Mouse (Mus musculus): ENCODE results near the gene Slc25a22.

The Slc25a22 gene

GRCm38 (mm10) chr7:141436523-141436892, 1.2 kb downstream of the Slc25a22 start:
- intact Hi-C loops (cut with DNase I), result no loop called here

DNA sequence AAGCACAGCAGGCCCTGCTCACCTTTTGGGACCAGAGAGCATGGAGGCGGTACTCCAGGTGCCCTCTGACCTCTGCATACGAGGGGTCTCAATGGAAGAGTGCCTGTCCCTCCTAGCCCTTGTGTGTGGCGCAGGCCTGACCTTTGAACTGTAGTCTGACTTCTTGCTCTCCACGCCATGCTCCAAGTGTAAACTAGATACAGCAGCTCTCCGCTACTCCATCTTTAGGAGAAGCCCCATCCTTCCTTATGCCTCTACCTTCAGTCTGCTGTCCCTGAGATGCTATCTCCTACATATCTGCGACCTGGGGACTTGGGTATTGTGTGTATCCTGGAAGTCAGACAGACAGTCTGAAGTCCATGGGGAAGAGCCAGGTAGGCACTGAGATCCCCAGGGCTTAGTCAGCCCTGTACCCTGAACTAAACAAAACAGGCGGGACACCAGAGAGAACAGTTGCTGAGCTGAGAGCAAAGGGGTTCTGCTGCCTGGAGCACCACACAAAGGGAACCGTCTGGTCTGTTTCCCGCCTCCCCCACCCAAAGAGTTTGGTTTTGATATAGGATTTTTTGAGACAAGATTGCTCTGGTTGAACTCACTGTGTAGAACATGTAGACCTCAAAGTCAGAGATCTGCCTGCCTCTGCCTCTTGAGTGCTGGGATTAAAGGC, 1.7 kb downstream of the Slc25a22 start:
- intact Hi-C loops (cut with DNase I), result no loop called here

GRCm38 (mm10) chr7:141435129-141435855, 2.4 kb downstream of the Slc25a22 start:
- intact Hi-C loops (cut with DNase I), result no loop called here

DNA sequence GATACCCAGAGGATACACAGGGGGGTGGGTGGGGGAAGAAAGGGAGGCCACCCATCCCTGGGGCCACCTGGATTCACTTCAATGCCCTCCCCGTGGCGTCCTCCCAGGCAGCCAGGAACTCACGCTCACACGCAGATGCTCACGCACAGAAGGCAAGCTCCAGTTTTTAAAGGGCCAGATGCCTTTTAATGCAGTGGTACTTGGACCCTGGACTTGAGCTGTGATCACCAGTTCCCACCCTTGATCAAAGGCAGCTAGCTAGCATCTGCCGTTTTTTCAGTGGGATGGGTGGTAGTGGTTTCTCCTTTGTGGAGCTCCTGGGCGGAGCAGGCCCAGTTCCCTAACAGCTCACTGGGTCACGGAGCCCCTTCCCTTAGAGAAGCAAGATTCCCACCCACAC, 3.2 kb downstream of the Slc25a22 start:
- intact Hi-C loops (cut with DNase I), result no loop called here

DNA sequence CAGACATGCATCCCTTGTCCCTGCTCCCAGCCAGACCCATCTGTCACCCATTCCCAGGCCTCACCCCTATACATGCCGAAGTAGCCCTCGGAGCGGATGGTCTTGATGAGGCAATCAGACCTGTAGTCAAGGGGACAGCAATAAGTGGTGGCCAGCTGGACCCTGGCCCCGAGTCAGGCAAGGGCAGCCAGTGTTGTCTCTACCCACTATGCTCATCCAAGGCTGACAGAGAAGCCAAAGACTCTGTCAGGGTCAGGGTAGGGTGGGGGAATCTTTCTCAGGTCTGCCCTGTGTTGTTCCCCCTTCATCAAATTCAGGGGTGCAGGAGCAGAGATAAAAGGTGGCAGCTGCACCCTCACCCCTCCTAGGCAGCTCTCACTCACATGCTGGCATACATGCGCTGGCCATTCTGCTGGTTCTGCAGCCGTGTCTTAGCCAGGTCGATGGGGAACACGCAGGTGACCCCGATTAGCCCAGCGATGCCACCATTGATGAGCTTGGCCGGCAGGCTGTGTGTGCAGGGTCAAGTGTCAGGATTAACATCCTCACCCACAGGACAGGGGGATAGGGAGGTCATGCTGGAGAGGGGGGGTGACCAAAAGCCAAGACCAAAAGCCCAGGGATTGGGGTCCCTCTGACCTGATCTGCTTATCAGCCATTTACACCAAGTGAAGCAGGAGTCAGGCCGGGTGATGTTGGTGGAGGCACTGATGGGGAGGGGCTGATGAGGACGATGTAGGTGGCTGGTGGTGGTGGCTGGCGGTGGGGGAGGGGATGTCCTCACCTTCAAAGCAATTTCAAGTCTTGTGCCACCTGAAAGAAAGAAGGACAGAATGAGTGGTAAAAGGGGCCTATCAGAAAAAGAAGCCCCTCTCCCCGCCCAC, 3.9 kb downstream of the Slc25a22 start:
- intact Hi-C loops (cut with DNase I), result no loop called here

GRCm38 (mm10) chr7:141432741-141433516, 4.8 kb downstream of the Slc25a22 start:
- intact Hi-C loops (cut with DNase I), result no loop called here

DNA sequence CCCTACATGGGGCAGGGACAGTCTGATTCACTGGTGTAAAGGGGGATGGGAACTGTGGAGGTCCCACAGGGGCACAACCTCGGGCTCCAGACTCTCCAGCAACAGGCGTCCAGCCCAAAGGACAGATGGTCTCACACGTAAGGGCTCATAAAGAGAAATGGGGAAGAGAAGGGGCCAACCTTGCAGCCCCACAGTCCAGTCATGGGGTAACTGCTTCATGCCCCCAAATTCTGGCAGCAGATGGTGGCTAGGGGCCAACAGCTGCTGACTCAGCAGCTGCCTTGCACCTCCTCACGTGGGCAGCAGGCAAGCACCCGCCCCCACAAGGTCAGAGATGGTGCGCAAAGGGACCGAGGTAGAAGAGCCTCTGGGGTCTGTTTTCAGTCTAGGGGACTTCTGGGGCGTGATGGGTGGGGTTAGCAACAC, 5.5 kb downstream of the Slc25a22 start:
- intact Hi-C loops (cut with DNase I), result no loop called here

DNA sequence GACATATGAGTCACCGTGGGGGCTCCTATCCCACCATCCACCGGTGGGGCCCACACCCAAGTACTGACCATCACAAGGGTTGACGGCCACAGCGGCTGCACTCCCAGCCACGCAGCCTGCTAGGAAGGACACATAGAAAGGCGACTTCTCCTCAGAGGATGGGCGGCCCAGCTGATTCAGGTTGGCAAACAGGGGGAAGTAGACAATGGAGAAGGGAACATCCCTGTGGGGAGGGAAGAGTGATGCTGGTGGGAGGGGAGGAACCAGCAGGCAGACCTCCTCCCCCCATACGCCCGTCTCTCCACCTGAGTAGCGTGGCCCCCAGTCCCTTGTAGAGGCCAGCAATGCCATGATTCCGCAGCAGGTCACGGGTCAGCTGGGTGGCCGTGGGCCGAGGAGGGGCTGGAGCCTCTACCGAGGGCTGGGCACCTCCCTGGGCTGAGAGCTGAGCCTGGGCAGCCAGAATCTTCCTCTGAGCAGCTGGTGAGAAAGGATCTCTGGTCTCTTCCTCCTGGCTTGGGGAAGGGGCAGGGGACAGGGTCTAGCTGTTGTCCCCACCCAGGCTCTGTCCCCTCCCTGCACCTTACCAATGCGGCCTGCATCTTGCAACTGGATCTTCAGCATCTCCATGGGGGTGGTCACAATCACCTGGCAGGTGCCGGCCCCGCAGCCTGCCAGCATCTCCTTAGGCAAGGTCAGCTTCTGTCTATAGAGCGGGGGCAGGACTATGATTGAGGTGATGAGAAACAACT, 6.1 kb downstream of the Slc25a22 start:
- intact Hi-C loops (cut with DNase I), result no loop called here

GRCm38 (mm10) chr7:141430585-141431240, 7.0 kb downstream of the Slc25a22 start:
- intact Hi-C loops (cut with DNase I), result no loop called here

DNA sequence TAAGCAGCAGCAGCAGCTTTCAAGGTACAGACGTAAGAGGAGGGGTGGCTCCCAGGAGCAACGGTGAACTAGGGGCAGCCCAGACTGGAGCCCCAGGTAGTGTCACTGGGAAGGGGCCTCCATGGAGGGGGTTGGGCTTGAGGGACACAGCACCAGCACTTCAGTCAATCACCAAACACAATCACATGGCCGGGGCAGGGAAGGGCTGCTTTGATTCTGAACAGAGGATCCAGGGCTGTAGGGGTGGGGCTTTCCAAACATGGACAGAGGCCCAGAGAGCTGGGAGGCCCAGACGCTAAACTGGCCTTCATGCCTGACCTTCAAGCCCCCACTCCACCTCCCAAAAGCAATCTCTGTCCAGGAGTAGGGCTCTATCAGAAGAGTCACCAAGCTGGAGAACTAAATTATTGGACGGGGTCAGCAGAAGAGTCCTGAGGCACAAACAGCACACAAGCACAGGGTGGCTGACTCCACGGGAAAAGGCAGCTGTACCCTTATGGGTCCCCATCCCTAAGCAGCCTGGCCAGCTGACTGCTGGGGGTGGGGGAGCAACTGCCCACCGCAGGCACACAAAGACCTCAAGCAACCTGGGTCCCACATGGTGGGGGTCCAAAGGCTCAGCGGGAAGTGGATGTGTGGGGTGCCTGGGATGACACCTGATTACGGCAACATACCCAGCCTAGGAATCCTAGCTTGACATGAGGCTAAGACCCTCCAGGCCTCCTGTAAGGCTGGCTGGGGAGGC, 7.7 kb downstream of the Slc25a22 start:
- intact Hi-C loops (cut with DNase I), result no loop called here

DNA sequence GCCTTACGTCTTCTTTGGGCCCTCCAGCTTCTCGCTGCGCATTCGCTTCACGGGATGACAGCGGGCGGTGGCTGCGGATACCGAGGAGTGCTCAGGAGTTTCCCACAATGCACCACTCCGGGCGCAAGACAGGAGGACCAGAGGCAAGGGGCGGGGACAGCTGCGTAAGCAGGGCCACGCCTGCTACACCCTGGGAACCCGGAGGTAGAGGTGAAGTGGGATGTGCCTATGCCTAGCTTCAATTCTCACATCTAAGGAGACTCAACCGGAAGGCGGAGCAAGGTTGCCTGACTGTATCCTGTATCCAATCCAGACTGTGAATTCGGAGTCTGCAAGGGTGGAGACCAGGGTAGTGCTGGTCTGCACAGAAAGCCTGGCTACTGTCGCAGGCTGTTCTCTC, 8.4 kb downstream of the Slc25a22 start, which contains the start of gene Cend1:
TSS of gene Cend1 (minus strand) at position 182 of the 400 bp plus-strand sequence.
- intact Hi-C loops (cut with DNase I), result no loop called here

GRCm38 (mm10) chr7:141428701-141429100, 9.0 kb downstream of the Slc25a22 start:
- intact Hi-C loops (cut with DNase I), result no loop called here

DNA sequence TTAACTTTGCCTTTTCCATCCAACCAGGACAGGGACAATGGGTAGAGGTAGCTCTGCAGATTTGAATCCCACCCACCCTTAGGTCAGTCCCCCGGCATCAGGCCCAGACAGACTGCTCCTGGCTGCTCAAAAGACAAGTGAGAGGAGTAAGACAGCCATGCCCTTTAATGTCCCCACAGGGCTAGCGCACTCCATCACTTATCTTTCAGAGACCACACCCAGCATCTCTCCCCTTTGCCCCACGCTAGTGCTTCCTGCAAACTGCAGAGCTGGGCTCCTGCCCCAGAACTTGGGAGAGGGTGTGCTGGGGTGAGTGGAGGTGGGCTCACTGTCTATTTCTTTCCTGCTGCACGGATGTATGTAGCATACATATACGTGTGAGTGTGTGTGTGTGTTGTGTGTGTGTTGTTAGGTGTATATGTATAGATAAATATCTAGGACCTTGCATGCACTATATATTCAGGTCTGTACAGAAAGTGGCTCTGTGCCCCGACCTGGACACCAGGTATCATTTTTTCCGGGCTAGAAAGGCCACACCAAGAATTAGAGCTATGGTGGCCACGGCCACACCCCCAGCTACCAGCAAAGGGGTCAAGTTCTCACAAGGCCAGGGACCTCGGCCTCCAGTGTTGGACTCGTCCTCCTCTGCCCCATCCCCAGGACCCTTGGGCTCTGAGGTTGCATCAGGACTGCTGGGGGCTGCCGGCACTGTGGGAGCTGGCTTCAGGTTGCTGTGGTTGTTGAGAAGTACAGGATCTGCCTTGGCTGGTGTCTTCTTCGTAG, 10.6 kb downstream of the Slc25a22 start:
- intact Hi-C loops (cut with DNase I), result no loop called here

DNA sequence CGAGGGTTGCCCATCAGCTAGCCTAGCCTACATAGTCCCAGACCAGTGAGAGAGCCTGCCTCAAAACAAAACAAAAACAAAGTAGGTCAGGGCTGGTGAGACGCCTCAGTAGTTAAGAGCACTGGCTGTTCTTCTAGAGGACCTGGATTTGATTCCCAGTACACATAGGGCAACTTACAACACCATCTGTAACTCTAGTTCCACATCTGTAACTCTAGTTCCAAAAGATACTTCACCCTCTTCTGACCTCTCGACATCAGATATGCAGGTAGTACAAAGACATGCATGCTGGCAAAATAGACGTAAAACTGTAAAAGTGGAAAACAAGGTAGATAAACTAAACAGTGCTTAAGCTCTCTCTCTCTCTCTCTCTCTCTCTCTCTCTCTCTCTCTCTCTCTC, 13.9 kb downstream of the Slc25a22 start:
- intact Hi-C loops (cut with DNase I), result no loop called here

DNA sequence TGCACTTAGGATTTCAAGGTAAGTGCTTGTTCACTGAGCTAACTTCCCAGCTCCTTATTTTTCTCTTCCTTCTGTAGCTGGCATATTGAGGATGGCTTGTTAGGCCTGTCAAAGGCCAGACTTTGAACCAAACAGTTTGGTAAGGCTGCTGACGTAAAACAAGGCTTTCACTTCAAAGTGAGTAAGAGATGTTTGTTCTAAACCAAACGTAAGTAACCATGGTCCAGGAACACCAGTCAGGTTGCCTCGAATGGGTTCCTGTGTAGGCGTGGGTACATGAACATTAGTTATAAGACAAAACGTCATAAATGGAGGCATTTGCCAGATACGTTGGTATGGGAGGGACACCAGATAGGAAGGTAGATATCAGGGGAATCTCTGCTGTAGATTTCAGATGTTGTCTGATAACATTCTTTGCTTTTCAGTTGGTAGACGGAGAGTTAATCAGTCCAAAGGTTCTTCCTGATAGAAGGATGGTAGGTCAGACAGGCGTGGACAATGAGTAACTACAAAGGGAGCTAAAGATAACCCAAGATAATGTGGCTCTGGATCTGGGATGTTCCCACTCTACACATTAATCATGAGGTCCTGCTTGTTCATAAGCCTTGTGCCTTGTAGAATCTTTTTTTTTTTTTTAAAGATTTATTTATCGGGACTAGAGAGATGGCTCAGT, 17.5 kb downstream of the Slc25a22 start:
- intact Hi-C loops (cut with DNase I), result no loop called here

DNA sequence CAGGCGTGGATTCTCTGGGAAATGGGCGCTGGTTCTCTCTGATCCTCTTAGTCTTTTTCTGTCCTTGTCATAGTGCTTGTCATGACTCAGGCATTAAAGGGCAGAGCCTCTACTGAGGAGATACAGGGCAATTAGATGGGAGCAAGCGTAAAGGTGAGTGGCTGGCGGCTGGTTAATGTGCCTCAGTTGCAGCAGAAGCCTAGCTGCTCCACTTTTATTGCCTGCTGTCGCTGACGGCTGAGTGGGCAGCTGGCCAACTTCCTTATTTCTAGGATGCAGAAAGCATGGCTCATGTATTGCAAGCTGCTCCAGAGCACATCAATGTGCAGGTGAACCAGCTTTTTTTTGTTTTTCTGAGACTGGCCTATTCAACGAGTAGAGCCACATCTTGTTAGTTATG, 18.7 kb downstream of the Slc25a22 start:
- intact Hi-C loops (cut with DNase I), result no loop called here

GRCm38 (mm10) chr7:141417731-141418681, 19.7 kb downstream of the Slc25a22 start:
- intact Hi-C loops (cut with DNase I), result no loop called here

All from adrenal gland (tissue).